ENCODE assay signal across 18 mouse cellular contexts in the genomic region with DNA sequence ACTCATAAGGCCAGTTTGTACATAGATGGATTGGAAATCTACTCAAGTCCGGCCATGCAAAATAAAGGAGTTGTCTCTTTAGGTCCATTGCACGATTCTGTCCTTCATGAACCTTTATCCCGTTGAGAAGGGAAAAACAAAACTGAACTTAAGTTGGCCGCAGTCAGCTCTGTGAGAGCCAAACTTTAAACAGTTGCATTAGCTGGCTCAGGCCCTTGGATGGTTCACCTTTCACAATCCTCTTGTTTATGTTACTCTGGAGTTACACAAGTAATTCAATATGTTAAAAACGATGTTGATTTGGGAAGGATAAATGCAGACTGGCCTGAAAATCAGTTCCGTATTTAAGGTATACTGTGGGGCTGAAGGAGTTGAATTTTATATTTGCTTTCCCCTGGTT.
DNase-seq lines count a peak whose midpoint lies in the region; ATAC-seq and TF ChIP-seq lines count a peak whose summit lies in the region.
"Had no signal": no experiment of that assay in that cellular context is flagged by ENCODE, and none has a peak within 500 bp of the region (broad histone marks: within the 10 kb centered on the region; RNA-seq: fewer than 3 reads in every experiment).

No protein-coding gene starts in this region.

- WGBS in heart, embryonic 10.5 days, result 87% methylated on average over 6 of the region's 6 CpGs
- 77% methylated on average over 6 of the region's 6 CpGs for WGBS in limb, embryonic 12.5 days
- WGBS in limb, embryonic 10.5 days, result 91% methylated on average over 6 of the region's 6 CpGs
- WGBS in limb, embryonic 14.5 days, result 46% methylated on average over 6 of the region's 6 CpGs
- 83% methylated on average over 6 of the region's 6 CpGs for WGBS in forebrain, embryonic 14.5 days

- TF ChIP-seq POLR2A in limb, embryonic 14.5 days (IDR thresholded peaks at IDR 0.05; ENCODE audit: borderline replicate concordance, extremely low read depth, insufficient read depth, insufficient read length), result no peak

- H3K9me3 ChIP-seq in heart, embryonic 10.5 days, result no peaks in the 10 kb centered on the region
- no peaks in the 10 kb centered on the region for H3K9me3 ChIP-seq in limb, embryonic 12.5 days
- no peaks in the 10 kb centered on the region for H3K9me3 ChIP-seq in limb, embryonic 10.5 days (replicated peaks)
- no peaks in the 10 kb centered on the region for H3K9me3 ChIP-seq in limb, embryonic 14.5 days (ENCODE audit: control insufficient read depth, low read length)
- H3K9me3 ChIP-seq in forebrain, embryonic 14.5 days (replicated peaks; ENCODE audit: control insufficient read depth, low read length), result no peaks in the 10 kb centered on the region
- H3K9me3 ChIP-seq: hindbrain, embryonic 13.5 days; midbrain, embryonic 12.5 days had no signal

- no peak overlapping the region for H3K9ac ChIP-seq in limb, embryonic 12.5 days (replicated peaks)
- H3K9ac ChIP-seq in limb, embryonic 14.5 days (ENCODE audit: low read depth, low read length, severe bottlenecking), result no peak overlapping the region
- H3K9ac ChIP-seq in forebrain, embryonic 14.5 days (ENCODE audit: low read length), result no peak overlapping the region
- H3K9ac ChIP-seq: hindbrain, embryonic 13.5 days; midbrain, embryonic 12.5 days had no signal

- DNase-seq in heart, embryonic 10.5 days (ENCODE audit: low spot score), result no peak
- no peak for DNase-seq in heart, postnatal 36 days
- no peak for DNase-seq in limb, embryonic 10.5 days (ENCODE audit: low spot score)
- DNase-seq in adipocyte (ENCODE audit: low spot score), result peak; percentile 6
- DNase-seq in limb, embryonic 14.5 days (ENCODE audit: low spot score), result peak; percentile 60
- no peak for DNase-seq in forebrain, embryonic 14.5 days (ENCODE audit: low spot score)
- DNase-seq in adrenal gland, adult 18-20 months (ENCODE audit: low spot score in 2 of 2), result no peak
- DNase-seq: cerebellum, postnatal 10 days; heart, adult 2 months; kidney, adult 2 months; kidney, postnatal 4 days; lung, postnatal 14 days; retina, postnatal 1 day; thymus, postnatal 36 days had no signal

- H3K4me2 ChIP-seq in limb, embryonic 12.5 days, result no peak overlapping the region
- 0 out of 2 replicates have a peak overlapping the region, but pooled peaks have one; percentile 3 for H3K4me2 ChIP-seq in limb, embryonic 14.5 days (replicated peaks; ENCODE audit: low read depth, low read length, severe bottlenecking)
- no peak overlapping the region for H3K4me2 ChIP-seq in forebrain, embryonic 14.5 days (ENCODE audit: low read length)
- H3K4me2 ChIP-seq: hindbrain, embryonic 13.5 days; midbrain, embryonic 12.5 days had no signal

- no peaks in the 10 kb centered on the region for H3K36me3 ChIP-seq in heart, embryonic 10.5 days
- H3K36me3 ChIP-seq in limb, embryonic 12.5 days, result no peaks in the 10 kb centered on the region
- H3K36me3 ChIP-seq in limb, embryonic 10.5 days, result no peaks in the 10 kb centered on the region
- H3K36me3 ChIP-seq in limb, embryonic 14.5 days (ENCODE audit: control insufficient read depth, insufficient read depth, low read length), result no peaks in the 10 kb centered on the region
- no peaks in the 10 kb centered on the region for H3K36me3 ChIP-seq in forebrain, embryonic 14.5 days (ENCODE audit: control insufficient read depth, insufficient read depth, low read length)
- H3K36me3 ChIP-seq: hindbrain, embryonic 13.5 days; midbrain, embryonic 12.5 days had no signal

- H3K27me3 ChIP-seq in heart, embryonic 10.5 days (ENCODE audit: insufficient read depth, poor library complexity, severe bottlenecking), result no peaks in the 10 kb centered on the region
- no peaks in the 10 kb centered on the region for H3K27me3 ChIP-seq in limb, embryonic 12.5 days
- H3K27me3 ChIP-seq in limb, embryonic 10.5 days (ENCODE audit: low read depth, poor library complexity, severe bottlenecking), result no peaks in the 10 kb centered on the region
- no peaks in the 10 kb centered on the region for H3K27me3 ChIP-seq in limb, embryonic 14.5 days (ENCODE audit: control insufficient read depth, insufficient read depth, low read length)
- H3K27me3 ChIP-seq in forebrain, embryonic 14.5 days (replicated peaks; ENCODE audit: control insufficient read depth, insufficient read depth, low read length), result no peaks in the 10 kb centered on the region
- H3K27me3 ChIP-seq: hindbrain, embryonic 13.5 days; midbrain, embryonic 12.5 days had no signal

- ATAC-seq in limb, embryonic 12.5 days (ENCODE audit: insufficient number of reproducible peaks, insufficient read depth, low FRiP score, low TSS enrichment, low read depth), result no peak
- peak; percentile 23 for ATAC-seq in limb, embryonic 14.5 days (ENCODE audit: low FRiP score, low read depth)
- no peak for ATAC-seq in forebrain, embryonic 14.5 days
- ATAC-seq: activated CD4-positive, CD25-positive, alpha-beta regulatory T cell, adult 4 months had no signal

- H3K27ac ChIP-seq in heart, embryonic 10.5 days, result peak overlapping the region; percentile 76
- peak overlapping the region; percentile 29; the same call in 1 of the 2 replicates for H3K27ac ChIP-seq in limb, embryonic 12.5 days
- no peak overlapping the region for H3K27ac ChIP-seq in limb, embryonic 10.5 days
- peak overlapping the region; percentile 82 for H3K27ac ChIP-seq in limb, embryonic 14.5 days (replicated peaks; ENCODE audit: low read depth, low read length)
- H3K27ac ChIP-seq in forebrain, embryonic 14.5 days (ENCODE audit: low read depth, low read length), result no peak overlapping the region
- H3K27ac ChIP-seq: heart, adult 2 months; hindbrain, embryonic 13.5 days; midbrain, embryonic 12.5 days had no signal

- intact Hi-C loops in heart, postnatal 36 days (cut with DNase I), result no loop called here

- peaks cover 52% of the 10 kb centered on the region for H3K4me1 ChIP-seq in heart, embryonic 10.5 days
- H3K4me1 ChIP-seq in limb, embryonic 12.5 days (replicated peaks), result peaks cover 29% of the 10 kb centered on the region
- peaks cover 10% of the 10 kb centered on the region for H3K4me1 ChIP-seq in limb, embryonic 10.5 days
- H3K4me1 ChIP-seq in limb, embryonic 14.5 days (ENCODE audit: control insufficient read depth, insufficient read depth, low read length), result peaks cover 50% of the 10 kb centered on the region
- peaks cover 14% of the 10 kb centered on the region for H3K4me1 ChIP-seq in forebrain, embryonic 14.5 days (ENCODE audit: control insufficient read depth, insufficient read depth, low read length)

- H3K4me3 ChIP-seq in heart, embryonic 10.5 days, result no peak overlapping the region
- no peak overlapping the region for H3K4me3 ChIP-seq in limb, embryonic 12.5 days (replicated peaks)
- no peak overlapping the region for H3K4me3 ChIP-seq in limb, embryonic 10.5 days
- H3K4me3 ChIP-seq in limb, embryonic 14.5 days (replicated peaks; ENCODE audit: low read length), result no peak overlapping the region
- no peak overlapping the region for H3K4me3 ChIP-seq in forebrain, embryonic 14.5 days (ENCODE audit: low read depth, low read length)
- H3K4me3 ChIP-seq: heart, adult 2 months; hindbrain, embryonic 13.5 days; midbrain, embryonic 12.5 days had no signal

Comparison
In these comparisons a context has a peak if more than half of its experiments do, and no peak if none do; other contexts are left out.
1. DNase-seq: peak in adipocyte (single experiment) and limb, embryonic 14.5 days (single experiment); none in heart, embryonic 10.5 days (single experiment), heart, postnatal 36 days (0 of 2), limb, embryonic 10.5 days (single experiment), forebrain, embryonic 14.5 days (single experiment) and adrenal gland, adult 18-20 months (0 of 2).
2. H3K27ac ChIP-seq: peak in heart, embryonic 10.5 days (single experiment), limb, embryonic 12.5 days (single experiment) and limb, embryonic 14.5 days (single experiment); none in limb, embryonic 10.5 days (single experiment) and forebrain, embryonic 14.5 days (single experiment).